Mouse (Mus musculus) mature B cell (primary cell): Measurements from ENCODE around the gene Sardh.

Source experiments
- in situ Hi-C: fragments of 300-500 bp; cut with MboI; formaldehyde crosslinking; loops from 2 replicates; pipeline ENCODE4 v1.14.3; 2019

The Sardh gene

DNA sequence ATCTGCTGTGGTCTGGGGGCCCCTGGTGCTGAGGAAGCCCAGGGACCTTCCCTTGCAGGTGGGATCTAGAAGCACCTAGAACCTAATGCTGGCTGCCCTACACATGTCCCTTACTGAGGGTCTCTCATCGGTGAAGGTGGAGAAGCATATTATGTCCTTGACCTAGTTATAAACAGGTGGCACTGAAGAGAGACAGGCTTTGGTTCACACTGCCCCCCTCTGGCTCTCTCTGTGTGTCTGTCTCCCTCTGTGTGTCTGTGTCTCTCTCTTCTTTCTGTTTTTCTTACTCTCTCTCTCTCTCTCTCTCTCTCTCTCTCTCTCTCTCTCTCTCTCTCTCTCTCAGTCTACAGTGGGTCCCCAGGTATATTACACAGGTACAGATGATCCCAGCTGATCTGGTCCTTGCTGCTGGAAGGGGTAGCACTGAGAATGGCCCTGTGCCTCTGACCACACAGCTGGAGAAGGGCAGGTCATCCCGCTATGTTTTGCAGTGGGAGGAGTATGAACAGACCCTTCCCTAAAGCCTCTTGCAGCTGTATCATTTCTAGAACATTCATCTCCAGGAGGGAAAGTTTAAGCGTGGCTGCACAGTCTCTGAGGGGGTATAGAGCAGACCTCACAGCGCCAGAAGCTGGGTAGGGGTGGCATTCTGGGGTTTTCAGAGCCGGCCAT, 19.2 kb downstream of the Sardh start:
- in situ Hi-C loops, result no loop called here

DNA sequence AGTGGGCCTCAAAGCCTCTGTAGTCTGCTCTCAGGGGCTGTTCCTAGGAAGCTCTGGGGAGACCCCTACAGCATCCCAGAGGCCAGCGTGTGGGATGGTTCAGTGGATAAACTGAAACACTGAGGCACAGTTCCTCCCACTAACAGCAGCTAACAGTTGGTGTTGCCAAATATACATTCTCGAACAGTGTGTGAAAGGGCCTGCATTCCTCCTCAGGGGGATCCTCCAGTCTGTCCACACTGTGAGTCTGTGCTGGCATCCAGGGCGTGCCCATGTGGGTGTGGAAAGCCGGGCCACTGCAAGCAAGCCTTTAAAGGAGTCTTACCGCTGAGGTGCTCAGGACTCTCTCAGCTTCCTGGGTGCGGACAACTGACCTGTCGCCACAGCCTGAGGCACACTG, 21.6 kb downstream of the Sardh start:
- in situ Hi-C loops, result no loop called here

DNA sequence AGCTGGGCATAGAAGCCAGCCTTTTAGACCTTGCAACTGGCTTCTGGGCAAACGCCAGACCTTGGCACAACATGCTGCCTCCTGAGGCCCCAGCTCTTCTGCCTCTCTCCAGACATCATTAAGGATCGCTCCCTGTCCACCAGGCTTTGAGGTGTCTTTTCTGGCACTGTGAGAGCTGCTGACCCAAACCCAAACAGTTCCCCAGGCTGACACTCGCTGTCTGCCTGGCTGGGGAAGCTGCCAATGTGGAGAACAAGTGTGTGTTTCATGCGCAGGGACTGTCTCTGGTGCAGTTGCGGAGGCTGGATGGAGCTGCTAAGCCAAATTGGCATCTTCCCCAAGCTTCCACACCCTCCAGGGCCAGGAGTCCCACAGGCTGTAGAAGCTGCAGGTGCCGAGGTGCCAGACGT, 25.1 kb downstream of the Sardh start:
- in situ Hi-C loops, result no loop called here

DNA sequence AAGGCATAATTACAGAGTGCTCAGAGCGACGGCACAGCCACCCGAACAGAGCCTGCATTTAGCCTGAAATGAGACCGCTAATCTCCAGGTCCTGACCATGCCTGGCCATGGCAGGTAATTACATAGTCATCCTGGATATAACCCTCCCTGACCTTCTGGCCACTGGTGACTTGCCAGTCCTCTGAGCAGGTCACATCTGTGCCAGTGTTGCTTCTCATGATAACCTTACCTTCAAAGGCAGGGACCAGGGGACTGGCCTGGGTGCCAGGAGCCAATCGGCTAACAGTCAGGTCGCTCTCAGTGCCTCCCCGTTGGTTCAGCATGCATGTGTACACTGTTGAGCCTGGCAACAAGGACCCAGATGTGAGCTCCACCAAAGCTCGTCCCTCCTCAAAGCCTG, 29.6 kb downstream of the Sardh start:
- in situ Hi-C loops, result no loop called here

DNA sequence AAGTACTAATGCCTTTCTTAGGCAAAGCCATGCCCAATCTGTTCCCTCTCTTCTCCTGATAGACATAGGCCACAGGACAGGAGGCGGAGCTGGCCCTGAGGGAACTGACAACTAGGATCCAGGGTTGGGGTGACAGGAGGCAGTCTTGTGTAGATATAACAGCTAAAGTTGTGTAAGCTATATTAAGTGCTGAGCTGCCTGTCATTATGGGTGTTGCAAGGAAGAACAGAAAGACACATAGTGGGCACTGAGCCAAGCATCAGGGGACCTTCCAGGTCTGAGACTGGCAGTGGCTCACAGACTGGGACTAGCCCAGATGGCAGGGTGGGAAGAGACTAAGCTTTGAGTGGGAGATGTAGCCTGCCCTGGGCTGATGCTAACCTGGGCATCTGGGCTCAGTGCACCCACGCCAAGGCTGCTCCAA, 30.0 kb downstream of the Sardh start:
- in situ Hi-C loops, result no loop called here

DNA sequence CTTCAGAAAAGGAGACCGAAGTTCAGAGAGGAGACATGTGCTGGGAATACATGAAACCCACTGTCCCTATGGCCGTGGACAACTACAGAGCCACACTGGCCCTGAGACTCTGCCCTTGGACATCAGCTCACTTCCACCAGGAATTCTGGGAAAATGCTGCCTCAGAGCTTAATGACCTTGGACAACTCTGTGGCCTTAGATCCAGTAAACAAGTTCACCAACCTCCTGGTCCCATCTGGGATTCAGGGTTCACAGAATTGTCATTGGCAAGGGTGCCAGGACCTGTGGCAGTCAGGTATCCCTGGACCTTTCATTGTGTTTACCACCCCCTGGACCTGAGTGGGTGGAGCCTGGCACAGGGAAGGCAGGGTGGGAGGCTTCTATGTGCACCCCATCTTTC, 32.6 kb downstream of the Sardh start:
- in situ Hi-C loops, result no loop called here

DNA sequence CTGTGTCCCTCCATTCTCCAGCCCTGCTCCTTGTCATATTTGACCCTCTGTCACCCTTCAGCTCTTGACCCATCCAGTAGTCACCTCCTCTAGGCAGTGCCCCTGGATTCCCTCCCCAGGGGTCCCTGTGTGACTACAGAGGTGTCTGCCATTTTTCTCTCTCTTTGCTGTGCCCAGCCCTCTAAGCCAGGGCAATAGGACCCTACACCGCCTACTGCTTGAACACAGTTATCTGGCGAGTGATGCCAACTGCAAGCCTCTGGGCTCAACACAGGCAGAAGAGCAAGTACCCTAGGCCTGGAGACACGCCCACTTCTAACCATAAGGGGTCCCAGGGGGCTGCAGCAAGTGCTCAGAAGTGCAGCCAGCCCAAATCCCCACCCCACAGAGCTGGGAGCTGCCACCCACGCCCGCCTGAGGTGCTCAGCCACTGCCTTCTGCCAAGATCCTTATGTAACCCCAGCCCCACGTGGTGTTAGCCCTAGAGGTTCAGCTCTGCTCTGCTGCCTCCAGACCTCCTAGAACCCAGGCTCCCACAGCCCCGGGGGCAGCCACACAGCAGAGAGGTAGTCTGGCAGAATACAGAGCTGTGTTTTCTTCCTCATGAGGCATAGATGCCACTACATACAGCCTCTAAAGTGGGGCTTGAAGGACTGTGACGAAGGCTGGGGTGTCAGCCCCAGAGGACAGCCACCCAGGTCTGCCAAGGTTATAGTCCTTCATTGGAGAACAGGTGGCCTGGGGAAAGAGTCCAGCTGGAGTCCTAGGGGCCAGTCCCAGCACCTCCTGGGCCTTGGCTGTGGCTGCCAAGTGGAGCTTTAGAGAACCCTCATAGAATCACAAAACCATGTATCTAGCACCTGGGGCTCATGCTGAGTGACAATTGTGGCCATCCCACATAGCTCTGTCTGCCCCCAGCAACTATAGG, 35.9 kb downstream of the Sardh start:
- in situ Hi-C loops, result no loop called here

DNA sequence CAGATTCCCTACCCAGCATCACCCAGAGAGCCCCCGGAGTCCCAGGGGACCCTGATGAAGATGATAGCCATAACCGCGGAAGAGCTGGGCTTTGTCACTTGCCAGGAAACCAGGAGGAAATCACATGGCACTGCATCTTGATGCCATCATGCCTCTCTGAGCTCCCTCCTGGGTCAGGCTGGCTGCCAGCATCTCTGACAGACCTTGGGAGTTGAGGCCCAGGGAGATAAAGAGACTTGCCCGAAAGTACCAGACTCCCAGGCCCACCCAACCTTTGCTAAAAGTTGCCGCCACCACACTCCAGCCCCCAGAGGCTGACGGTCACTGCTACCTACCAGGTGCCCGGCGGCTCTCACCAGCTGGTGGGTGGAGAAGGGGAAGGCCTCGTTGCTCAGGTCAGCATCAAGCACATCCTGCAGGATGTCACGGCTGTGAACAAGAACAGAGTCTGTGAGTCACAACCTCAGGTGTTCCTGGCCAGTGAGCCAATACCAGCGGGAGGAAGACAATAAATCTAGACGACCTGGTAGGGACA, 37.4 kb downstream of the Sardh start:
- in situ Hi-C loops, result no loop called here

DNA sequence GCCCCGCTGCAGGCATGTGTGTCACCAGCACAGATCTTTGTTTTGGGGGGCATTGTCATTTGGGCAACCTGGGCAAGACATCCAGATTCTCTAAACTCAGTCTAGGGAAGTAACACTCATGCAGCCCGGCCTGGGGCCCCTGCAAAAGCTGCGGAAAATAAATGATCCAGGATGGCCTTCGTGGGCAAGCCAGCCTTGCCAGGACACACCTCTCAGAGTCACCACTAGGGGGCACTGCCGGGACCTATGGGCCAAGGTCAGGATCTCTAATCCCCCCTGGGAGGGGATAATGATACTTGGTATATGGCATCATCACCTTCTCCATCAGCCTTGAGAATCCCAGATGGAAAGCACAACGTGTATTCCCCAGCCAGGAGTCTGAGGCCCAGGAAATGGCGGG, 37.9 kb downstream of the Sardh start:
- in situ Hi-C loops, result no loop called here

DNA sequence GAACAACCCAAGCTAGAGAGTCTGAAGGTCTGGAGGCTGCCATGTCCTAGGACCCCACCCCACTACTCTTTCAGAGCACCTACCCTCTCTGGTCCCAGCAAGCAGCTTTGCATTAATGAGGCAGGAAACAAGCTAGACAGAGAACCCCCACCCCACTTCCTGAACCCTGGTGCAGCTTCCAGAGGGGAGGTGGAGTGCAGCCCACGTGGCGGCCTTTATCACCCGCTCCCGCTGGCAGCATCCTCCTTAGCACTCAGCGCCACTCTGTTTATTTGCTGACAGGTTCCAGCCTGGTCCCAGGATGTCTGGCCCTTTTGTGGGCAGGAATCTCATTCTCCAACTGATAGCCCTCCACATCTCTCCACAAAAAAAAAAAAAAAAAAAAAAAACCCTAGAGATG, 38.3 kb downstream of the Sardh start:
- in situ Hi-C loops, result no loop called here

DNA sequence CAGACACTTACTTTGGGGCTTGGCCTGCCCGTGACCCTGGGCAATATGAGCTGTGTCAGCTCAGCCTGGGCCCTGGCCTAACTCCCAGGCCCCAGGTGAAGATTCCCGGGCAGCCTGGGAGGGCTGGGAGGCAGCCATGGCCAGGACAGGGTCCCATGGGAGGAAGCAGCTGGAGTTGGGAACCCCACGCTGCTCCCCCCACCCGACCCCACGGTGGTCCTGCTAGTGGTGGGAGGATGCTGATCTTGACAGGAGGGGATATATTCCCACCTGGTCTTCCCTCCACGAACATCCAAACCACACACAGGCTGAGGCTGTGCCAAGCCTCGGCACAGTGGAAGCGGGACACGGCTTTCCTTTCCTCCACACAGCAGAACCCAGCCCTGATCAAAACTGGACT, 38.8 kb downstream of the Sardh start:
- in situ Hi-C loops, result no loop called here

DNA sequence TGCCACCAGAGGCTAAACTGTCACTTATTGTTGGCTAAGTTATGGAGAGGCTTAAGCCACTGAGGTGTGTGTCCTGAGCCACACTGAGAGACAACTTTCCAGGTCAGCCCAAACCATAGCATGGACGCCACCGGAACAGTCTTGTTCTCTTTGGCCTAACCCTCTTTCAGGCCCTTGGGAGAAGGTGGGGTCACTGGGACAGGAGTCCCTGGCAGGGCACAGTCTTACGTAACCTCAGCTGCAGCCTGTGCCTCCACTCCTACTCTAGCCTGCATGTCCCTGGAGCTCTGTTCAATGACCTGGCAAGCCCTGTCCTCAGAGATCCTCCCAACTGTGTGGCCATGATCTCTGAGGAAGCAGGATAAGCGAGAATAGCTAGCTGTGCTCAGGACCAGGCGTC, 41.0 kb downstream of the Sardh start:
- in situ Hi-C loops, result no loop called here

DNA sequence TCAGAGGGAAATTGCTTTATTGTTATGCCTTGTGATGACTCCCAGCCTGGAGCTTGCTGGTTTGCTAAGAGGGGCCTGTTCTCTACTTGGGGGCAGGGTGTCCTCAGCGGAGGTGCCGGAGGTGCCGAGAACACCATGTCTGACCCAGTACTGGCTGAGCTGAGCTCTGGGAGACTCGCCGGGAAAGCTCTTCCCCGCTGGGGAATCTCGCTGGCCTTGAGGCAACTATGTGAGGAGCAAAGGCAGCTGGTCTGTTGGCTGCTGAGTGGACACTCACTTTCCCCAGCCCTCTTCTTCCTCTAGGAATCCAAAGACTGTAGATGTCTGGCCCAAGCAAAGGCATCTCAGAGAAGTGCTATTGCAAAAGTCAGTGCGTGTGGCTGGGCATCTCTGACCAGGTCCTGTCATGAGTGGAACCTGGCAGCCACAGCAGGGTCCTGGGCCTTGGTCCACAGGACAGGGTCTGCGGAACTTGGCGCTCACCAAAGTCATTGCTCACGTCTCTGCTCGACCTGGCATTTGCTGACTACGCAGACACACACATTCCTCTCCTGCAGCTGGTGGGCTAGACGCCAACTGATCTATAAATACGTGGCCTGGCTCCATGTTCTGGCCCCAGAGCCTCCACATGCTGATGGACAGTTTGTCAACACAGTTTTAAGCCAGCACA, 41.9 kb downstream of the Sardh start:
- in situ Hi-C loops, result no loop called here

DNA sequence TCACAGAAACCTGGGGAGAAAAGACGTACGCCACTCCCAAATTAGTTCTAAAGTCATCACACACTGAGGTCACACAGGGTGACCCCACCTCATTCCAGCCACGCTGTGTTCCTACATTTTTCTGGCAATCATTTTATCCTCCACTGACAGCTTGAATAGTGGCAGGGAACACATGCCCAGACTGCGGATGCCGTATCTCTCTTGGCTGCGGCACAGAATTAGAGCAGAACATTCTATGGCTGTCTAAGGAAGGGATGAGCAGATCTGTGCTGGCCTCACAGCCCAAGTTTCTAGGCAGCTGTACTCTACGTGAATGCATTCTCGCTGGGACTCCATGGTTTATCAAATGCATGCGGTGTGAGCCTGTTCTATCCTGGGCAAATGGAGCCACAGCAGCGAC, 42.5 kb downstream of the Sardh start:
- in situ Hi-C loops, result no loop called here

DNA sequence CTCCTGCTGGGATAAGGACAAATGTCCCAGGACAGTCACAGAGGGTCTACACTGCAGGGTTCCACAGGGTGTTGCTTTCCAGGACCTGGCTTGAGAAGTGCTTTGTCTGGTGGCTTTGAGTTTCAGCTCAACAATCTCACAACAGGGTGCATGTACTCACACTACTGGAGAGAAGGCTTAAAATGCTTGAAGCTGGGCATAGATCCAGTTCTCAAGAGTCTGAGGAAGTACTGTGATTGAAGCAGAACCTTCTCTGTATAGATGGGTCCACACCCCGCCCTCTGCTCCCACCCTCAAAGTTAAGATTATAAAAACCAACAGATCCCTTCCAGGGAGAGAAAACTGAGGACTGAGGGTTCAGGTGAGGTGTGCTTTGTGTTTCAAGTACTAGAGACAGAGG, 47.6 kb downstream of the Sardh start:
- in situ Hi-C loops, result no loop called here

DNA sequence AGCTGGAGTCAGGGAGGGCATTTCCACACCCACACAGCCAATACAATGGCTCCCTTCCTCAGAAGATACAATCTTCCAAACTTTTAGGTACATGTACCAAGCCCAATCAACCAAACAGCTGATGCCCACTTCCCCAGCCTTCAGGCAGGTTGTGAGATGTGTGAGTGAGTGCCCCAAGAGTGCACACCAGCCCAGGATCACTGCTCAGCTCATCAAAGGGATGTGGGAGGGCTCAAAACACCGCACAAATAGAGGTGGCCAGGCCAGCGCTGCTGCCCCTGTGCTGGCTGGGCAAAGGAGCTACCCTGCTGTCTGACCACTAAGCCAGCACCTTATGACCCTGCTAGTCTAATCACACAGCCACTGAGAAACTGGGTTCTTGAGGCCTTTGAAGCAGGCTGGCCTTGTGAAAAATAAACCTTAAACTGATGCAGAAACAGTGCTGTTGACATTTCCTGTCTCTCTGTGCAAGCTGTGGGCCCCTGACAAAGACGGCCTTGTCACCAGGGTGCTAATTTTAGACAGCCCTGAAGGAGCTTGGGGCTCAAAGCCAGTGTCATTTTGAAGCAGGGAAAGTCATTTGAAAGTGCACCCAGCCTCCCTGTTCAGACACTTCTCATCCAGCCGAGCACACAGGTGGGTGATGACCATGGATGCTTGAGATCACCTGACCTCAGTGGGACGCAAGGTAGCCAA, 49.4 kb downstream of the Sardh start:
- in situ Hi-C loops, result no loop called here

DNA sequence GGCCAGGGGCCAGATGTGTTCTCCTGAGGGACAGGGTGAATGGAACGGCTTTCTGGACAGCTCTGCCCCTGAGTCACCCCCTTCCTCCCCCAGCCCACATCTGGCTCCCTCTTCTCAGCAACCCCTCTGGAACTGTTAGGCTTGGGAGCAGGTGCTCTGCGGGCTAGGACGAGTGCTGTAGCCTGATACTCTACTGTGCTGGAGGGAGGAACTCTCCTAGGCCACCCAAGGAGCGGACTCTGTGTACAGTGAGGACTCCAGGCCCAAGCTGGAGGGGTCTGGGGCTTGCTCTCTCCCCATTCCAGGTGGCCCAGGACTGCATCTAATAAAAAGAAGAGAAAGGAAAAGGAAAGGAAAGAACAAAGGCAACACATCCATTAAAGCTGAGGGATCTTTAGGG, 58.1 kb downstream of the Sardh start:
- in situ Hi-C loops, result no loop called here

DNA sequence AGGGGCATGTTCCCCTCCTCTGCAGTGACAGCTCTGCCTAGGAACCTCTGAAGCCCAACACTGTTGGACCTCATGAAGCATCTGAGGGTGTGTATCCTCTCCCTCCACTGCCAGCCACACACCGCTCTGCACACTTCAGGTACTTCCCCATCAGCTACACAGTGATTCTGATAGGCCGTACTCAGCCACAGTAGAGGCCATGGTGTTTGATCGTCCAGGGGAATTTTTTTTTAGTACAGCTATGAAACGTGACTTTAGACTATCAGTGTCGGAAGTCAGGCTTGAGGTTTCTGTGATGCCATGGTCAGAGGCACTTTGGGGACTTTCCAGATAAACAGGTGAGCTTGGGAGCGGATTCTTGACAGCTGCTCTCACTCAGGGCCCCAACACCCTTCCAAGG, 60.6 kb downstream of the Sardh start:
- in situ Hi-C loops, result no loop called here

DNA sequence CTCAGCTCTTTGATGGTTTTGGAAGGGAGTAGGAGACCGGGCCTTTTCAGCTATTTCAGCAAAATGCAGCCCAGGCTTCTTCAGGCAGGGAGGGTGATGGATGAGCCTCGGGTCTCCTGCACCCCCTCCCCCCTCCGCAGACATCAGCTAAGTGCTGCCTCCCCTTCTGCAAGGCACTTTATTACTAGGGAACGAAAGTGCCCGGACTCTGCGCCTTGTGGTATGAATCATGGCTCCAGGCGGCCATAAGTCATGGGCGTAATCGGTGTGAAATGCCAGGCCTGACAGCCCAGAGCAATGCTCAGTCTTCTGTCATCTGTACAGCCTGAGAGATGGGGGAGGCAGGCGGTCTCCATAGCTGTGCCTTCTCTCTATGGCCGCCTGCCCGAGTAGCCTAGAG, 64.4 kb downstream of the Sardh start:
- in situ Hi-C loops, result no loop called here

DNA sequence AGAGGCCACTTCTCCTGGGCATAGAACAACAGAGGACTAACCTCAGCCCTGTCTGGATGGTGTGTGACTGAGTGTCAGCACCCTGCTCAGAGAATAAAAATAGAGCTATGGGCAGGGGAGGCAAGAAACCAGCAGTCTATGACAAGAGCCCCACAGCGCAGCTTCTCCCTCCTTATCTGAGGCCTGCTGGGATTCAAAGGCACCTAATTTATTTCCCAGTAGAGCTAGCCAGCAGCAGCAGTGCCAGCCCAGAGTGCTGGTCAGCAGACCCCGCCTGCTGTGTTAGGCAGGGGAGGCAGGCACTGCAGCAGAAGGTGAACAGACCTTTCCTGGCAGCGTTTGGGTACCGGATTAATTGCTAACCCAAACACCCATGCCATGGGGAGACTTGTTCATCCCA, 66.2 kb downstream of the Sardh start:
- in situ Hi-C loops, result no loop called here

DNA sequence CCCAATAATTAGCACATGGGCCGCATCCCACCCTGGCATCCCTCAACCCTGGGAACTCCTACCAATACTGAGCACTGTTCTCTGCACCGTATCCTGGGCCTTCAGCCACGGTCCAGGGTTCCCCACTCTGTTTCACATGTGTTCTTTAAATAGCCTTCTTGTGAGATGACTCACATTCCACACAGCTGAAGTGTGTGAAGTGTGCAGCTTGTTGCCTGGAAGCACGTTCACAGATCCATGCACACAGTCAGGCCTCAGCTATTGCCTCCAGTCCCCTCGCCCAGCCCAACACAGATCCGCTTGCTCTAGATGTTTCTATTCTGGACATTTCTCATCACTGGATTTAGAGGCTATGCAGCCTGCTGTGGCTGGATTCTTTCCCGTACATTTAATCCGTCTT, 69.0 kb downstream of the Sardh start:
- in situ Hi-C loops, result no loop called here

DNA sequence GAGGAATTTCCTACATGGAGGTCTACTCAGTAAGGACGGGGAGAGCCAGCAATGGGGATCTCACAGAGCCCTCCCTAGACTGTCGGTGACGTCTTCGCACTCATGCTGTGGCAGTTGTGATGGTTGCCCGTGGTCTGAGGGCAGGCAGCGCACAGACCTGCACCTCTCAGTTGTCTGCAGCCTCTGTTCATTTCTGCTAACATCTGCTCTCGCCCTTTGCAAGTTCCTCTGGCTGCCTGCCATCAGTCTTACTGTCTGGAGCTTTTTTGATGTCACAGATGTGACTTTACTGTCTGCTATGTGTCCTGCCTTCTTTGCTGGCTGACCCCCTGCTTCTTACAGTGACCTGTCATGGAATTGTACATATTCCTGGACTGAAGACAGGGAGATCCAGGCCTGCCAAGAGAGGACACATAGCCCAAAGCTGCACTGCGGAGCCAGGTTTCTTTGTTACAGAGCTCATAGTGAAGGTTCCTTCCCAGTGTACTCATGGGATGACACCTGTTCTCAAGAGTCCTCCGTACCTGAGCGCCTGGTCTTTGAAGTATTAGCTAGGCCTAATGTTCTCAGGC, 72.4 kb downstream of the Sardh start:
- in situ Hi-C loops, result no loop called here
